Mouse (Mus musculus) midbrain, embryonic 15.5 days (tissue): ENCODE results near the gene Lca5l. TPM values are rescaled to one million over a fixed set of nuclear protein-coding genes. Genes with fewer than 3 reads are reported as not detected.
A peak's percentile ranks its signal among the peaks of the same experiment; 100 is the strongest.
"Not testable (repeated sequence)": the region's sequence is repeated elsewhere in the genome, so short reads cannot be mapped to it uniquely, and the experiment has no call there.

Source experiments
- ATAC-seq: fragments of 200-750 bp; cut with Nextera tagmentation; replicated peaks from 2 replicates; pipeline ENCODE4 v1.8.0; 2017; ENCODE audit warnings: moderate TSS enrichment
- H3K27ac ChIP-seq: fragments of 300-500 bp; sonication (generic); 2 replicates; pipeline ENCODE4 v1.5.1; 2015; ENCODE audit warnings: mild to moderate bottlenecking, inconsistent platforms
- H3K27me3 ChIP-seq: fragments of 300-500 bp; sonication (generic); replicated peaks from 2 replicates; pipeline ENCODE4 v1.6.1; 2015; ENCODE audit warnings: inconsistent platforms
- H3K36me3 ChIP-seq: fragments of 300-500 bp; sonication (generic); replicated peaks from 2 replicates; pipeline ENCODE4 v1.6.1; 2015; ENCODE audit warnings: inconsistent platforms
- H3K4me1 ChIP-seq: fragments of 300-500 bp; sonication (generic); 2 replicates; pipeline ENCODE4 v1.6.1; 2015; ENCODE audit warnings: inconsistent platforms
- H3K4me2 ChIP-seq: fragments of 300-500 bp; sonication (generic); 2 replicates; pipeline ENCODE4 v1.6.1; 2015; ENCODE audit warnings: inconsistent platforms, mild to moderate bottlenecking, moderate library complexity
- H3K4me3 ChIP-seq: fragments of 300-500 bp; sonication (generic); 2 replicates; pipeline ENCODE4 v1.5.1; 2015; ENCODE audit warnings: mild to moderate bottlenecking, inconsistent platforms
- H3K9ac ChIP-seq: fragments of 300-500 bp; sonication (generic); 2 replicates; pipeline ENCODE4 v1.6.1; 2015; ENCODE audit warnings: mild to moderate bottlenecking, inconsistent platforms
- H3K9me3 ChIP-seq: fragments of 300-500 bp; sonication (generic); 2 replicates; pipeline ENCODE4 v1.6.1; 2016; ENCODE audit warnings: inconsistent platforms
- WGBS: fragments of 180-500 bp; shearing (Covaris S2); methylation state at CpG from one replicate; pipeline ENCODE4 v1.1.7; 2015; ENCODE audit warnings: mixed read lengths; 5-methylcytosine and 5-hydroxymethylcytosine counted together
- polyA plus RNA-seq: library from polyadenylated mRNA; unstranded; fragments of >200 nt; fragmentation: Nextera tagmentation; extraction: Ambion mirVana; gene quantifications from 2 replicates; pipeline ENCODE4 v1.2.1, GENCODE M21; 2015

Gene Lca5l
- polyA plus RNA-seq, 1 experiment from 2014 or later: 1.6 TPM

DNA sequence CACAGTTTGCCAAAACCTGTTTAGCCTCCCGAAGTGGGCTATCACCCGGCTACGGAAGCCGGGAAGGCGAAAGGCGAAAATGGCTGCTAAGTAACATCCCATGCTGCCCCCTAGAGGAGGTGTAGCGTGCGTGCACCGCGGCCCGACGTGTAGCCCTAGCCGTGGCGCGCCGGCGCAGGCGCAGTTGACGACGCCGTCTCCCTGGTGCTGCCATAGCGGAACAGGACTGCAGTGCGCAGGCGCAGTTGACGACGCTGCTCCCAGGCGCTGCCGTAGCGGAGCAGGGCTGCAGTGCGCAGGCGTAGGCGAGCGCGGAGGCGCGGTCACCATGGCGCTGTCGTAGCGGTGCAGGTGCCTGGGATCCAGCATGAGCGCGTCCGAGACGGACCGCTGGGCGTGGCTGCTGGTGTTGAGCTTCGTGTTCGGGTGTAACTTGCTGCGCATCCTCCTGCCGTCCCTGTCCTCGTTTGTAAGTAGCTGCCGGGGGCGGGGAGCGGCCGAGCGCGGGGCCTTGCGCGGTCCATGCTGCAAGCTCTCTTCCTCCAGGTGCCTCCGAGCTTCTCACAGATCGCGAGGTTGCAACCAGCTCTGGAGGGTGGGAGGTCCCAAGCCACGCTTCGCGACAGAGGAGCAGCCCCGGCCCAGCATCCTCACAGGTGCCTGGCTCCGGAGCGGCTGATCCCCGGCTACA lies 46.8 kb downstream of the Lca5l start, which contains the start of gene Wrb:
TSS of gene Wrb (plus strand) at position 298 of the 691 bp plus-strand sequence.
- Histone ChIP-seq H3K9ac (peak within 1 kb of the TSS; percentile 74), H3K4me3 (peak within 1 kb of the TSS; percentile 82), H3K4me2 (peak within 1 kb of the TSS; percentile 63), H3K9me3 (no peaks in the 10 kb centered on the region), H3K27me3 (no peaks in the 10 kb centered on the region), H3K27ac (peak within 1 kb of the TSS; percentile 80), H3K4me1 (peaks cover 18% of the 10 kb centered on the region), H3K36me3 (no peaks in the 10 kb centered on the region)
- 1% methylated on average over 68 of the region's 68 CpGs for WGBS
- ATAC-seq: peak; percentile 97

DNA sequence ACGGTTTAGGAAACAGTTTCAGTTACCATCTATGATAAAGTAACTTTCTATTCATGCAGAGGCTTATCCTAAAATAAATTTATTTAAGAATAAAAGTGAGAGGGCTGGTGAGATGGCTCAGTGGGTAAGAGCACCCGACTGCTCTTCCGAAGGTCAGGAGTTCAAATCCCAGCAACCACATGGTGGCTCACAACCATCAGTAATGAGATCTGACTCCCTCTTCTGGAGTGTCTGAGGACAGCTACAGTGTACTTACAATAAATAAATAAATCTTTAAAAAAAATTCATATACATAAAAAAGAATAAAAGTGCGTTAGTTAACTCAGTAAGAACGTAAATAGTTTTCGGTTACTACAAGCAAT lies 47.3 kb downstream of the Lca5l start:
- not testable (repeated sequence) for H3K9me3 ChIP-seq, H3K27ac ChIP-seq, H3K36me3 ChIP-seq, H3K27me3 ChIP-seq, H3K9ac ChIP-seq
- ATAC-seq: peak; percentile 60
- peak overlapping the region; percentile 82 for H3K4me3 ChIP-seq
- H3K4me1 ChIP-seq: peaks cover 15% of the 10 kb centered on the region
- whole genome bisulfite sequencing: 26% methylated on average over 6 of the region's 6 CpGs
- peak overlapping the region; percentile 4; the same call in 1 of the 2 replicates for H3K4me2 ChIP-seq

DNA sequence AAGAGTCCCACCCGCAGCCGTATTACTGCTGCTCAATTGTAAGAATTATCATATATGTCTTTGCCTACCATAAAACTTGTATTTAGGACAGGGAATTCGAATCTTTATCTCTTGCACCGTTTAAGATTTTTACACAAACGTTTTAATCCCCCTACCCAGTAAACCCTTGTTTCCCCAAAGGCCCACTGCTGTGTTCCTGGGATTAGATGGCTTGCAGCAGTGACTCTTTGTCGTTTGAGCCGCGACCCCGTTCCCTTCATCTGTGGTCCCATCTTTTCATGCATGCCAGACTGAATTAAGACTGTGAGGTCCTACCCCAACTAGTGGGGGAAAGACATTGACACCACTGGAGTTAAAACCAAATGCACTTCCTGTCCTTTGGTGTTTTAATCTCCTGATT lies 63.6 kb downstream of the Lca5l start:
- Histone ChIP-seq H3K36me3 (peaks cover 14% of the 10 kb centered on the region), H3K9me3 (no peaks in the 10 kb centered on the region), H3K4me2 (peak overlapping the region; percentile 59), H3K4me1 (peaks cover 30% of the 10 kb centered on the region), H3K9ac (peak overlapping the region; percentile 91), H3K4me3 (peak overlapping the region; percentile 79), H3K27ac (peak overlapping the region; percentile 99), H3K27me3 (no peaks in the 10 kb centered on the region)
- ATAC-seq: no peak
- WGBS: 2% methylated on average over 9 of the region's 9 CpGs

DNA sequence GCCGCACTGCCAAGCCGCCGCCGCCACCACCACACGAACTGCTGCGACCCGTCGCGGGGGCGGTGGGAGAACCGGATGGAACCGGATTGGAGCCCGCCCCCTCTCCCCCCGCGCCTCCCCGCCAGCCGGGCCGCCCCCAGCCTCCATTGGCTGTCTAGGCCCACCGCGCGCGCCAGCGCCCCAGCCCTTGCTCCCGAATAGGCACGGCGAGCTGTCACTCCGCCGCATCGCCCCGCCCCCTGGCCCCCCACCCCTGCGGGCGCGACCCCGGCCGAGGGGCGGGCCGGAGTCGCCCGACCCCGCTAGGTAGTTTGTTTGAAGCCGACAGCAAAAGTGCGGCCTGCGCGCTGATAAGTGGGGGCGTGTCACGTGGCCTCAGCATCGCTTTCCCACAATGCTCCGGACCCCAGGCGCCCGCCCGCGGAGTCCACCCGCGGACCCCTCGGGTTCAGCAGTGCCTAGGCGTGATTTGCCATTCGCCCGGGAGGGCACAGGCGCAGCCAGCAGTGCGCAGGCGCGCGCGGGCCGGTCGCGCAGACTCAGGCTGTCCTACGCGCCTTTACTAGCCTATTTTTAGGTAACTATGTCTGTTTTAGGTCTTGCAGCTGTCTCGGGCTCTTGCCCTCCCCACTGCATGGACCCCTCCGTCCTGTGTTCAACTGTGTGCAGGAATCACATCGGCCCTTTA lies 64.3 kb downstream of the Lca5l start, which contains the start of gene Hmgn1:
TSS of gene Hmgn1 (minus strand) at position 73 of the 688 bp plus-strand sequence.
- peak; percentile 98 for ATAC-seq
- Histone ChIP-seq H3K27me3 (no peaks in the 10 kb centered on the region), H3K27ac (peak within 1 kb of the TSS; percentile 99), H3K9me3 (no peaks in the 10 kb centered on the region), H3K4me1 (peaks cover 30% of the 10 kb centered on the region), H3K4me2 (peak within 1 kb of the TSS; percentile 66), H3K4me3 (peak within 1 kb of the TSS; percentile 79), H3K9ac (peak within 1 kb of the TSS; percentile 91), H3K36me3 (peaks cover 19% of the 10 kb centered on the region)
- under 1% methylated on average over 45 of the region's 72 CpGs for WGBS

DNA sequence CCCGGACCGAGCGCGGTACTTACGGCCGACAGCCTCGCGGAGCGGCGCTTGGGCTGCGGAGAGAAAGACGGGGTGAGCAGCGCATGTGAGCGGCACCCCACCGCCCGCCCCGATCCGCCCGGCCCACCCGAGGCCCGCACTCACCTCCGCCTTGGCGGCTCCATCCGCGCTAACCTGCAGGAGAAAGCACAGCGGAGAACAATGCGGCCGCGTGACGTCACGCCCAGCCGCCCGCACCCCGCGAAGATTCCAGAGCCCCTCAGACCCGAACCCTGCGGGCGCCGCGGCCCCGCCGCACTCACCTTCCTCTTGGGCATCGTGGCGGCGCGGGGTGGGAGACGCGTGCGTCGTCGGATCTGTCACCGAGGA lies 64.8 kb downstream of the Lca5l start:
- Histone ChIP-seq H3K4me1 (peaks cover 30% of the 10 kb centered on the region), H3K36me3 (peaks cover 22% of the 10 kb centered on the region), H3K4me3 (peak overlapping the region; percentile 79), H3K4me2 (peak overlapping the region; percentile 66), H3K27ac (peak overlapping the region; percentile 99), H3K9ac (peak overlapping the region; percentile 91), H3K27me3 (no peaks in the 10 kb centered on the region), H3K9me3 (no peaks in the 10 kb centered on the region)
- ATAC-seq: peak; percentile 74
- WGBS: 1% methylated on average over 41 of the region's 52 CpGs

DNA sequence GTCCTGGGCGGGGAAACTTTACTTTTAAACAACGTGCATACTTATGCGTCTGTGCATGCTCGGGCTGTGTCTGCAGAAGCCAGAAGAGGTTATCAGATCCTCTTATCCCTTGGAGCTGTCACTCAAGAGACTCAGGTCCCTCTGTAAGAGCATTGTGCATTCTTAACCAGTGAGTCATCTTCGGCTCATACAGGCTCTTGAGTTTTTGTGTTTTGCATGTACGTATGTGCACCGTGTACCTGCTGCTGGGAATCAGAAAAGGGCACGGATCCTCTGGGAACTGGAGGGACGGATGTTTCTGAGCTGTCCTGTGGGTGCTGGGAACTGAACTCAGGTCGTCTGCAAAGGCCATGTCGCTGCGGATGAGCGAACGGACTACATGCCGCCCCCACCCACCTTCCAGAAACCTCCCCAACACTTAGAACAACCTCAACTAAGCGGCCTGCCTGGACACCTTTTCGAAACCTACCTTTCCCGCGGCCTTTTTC lies 65.3 kb downstream of the Lca5l start:
- ATAC-seq: no peak
- Histone ChIP-seq H3K27me3 (no peaks in the 10 kb centered on the region), H3K36me3 (peaks cover 22% of the 10 kb centered on the region), H3K9me3 (no peaks in the 10 kb centered on the region), H3K27ac (peak overlapping the region; percentile 99), H3K4me3 (peak overlapping the region; percentile 79), H3K4me1 (peaks cover 30% of the 10 kb centered on the region), H3K9ac (peak overlapping the region; percentile 91), H3K4me2 (peak overlapping the region; percentile 66)
- whole genome bisulfite sequencing: 3% methylated on average over 19 of the region's 19 CpGs

DNA sequence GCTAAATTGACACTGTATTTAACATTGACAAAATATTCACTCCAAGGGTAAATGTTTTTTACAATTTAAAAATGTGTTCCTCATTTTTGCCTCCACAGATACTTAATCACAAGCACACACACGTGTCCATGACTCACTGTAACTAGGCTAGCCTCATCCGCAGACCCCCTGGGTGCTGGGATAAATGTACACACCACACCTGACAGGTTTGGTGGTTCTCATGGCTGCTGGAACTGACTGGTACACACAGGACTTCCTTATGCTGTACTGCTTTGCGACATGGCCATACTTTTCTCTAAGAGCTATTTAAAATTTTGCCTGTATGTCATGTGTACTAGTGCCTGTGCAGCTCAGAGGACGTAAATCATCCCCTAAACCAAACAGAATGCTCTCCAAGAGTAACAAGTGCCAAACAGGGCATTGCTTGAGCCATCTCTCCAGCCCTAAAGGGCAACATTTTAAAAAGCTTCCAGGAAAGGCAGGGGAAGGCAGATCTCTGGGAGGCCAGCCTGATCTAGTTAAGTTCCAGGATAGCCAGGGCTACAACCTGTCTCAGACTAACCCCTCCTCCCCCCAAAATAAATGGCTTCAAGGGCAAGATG lies 71.9 kb downstream of the Lca5l start:
- 78% methylated on average over 4 of the region's 4 CpGs for WGBS
- no peak overlapping the region for H3K9ac ChIP-seq
- H3K4me2 ChIP-seq: no peak overlapping the region
- H3K4me3 ChIP-seq: no peak overlapping the region
- H3K4me1 ChIP-seq: peaks cover 8% of the 10 kb centered on the region
- no peak overlapping the region for H3K27ac ChIP-seq
- no peak for ATAC-seq
- peaks cover 29% of the 10 kb centered on the region for H3K36me3 ChIP-seq
- H3K9me3 ChIP-seq: no peaks in the 10 kb centered on the region
- no peaks in the 10 kb centered on the region for H3K27me3 ChIP-seq

DNA sequence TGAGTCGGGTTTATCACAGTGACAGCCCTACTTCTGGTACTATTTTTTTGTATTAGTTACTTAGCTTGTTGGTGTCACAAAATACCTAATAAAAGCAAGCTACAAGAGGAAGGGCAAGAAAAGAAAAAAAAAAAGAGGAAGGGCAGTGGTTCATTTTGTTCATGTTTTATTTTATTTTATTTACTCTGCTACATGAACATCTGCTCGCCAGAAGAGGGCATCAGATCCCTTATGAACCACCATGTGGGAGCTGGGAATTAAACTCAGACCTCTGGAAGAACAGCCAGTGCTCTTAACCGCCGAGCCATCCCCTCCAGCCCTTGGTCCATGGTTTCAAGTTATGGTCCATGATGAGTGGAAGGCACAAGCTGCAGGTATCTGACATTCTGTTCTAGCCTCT lies 77.3 kb downstream of the Lca5l start:
- Histone ChIP-seq H3K9me3 (no peaks in the 10 kb centered on the region), H3K36me3 (no peaks in the 10 kb centered on the region; the same call in 1 of the 2 replicates), H3K27ac (no peak overlapping the region), H3K4me1 (no peaks in the 10 kb centered on the region), H3K9ac (no peak overlapping the region), H3K4me2 (no peak overlapping the region), H3K4me3 (no peak overlapping the region), H3K27me3 (no peaks in the 10 kb centered on the region)
- 41% methylated on average over 4 of the region's 4 CpGs for WGBS
- no peak for ATAC-seq

DNA sequence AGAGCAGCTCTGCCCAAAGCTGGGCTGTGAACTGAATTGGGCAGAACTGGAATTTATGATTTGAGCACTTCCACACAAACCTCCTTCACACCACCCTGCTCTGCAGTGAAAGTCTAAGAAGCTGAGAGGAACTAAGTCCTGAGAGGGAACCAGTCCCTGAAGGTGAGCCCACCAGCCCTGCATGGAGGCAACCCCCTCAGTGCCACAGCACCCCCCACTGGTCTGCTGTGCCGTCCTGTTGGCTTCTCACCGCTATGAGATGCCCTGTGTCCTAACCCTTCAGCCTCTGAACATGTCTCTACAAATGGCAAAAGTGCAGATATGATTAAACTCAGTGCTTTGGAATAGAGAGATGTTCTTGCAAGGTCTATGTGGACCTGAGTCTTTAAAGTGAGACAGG lies 79.3 kb downstream of the Lca5l start:
- Histone ChIP-seq H3K4me2 (no peak overlapping the region), H3K27me3 (no peaks in the 10 kb centered on the region), H3K4me1 (no peaks in the 10 kb centered on the region), H3K9me3 (no peaks in the 10 kb centered on the region), H3K36me3 (no peaks in the 10 kb centered on the region), H3K27ac (no peak overlapping the region), H3K4me3 (no peak overlapping the region), H3K9ac (no peak overlapping the region)
- no peak for ATAC-seq
- 31% methylated on average over 2 of the region's 2 CpGs for WGBS

DNA sequence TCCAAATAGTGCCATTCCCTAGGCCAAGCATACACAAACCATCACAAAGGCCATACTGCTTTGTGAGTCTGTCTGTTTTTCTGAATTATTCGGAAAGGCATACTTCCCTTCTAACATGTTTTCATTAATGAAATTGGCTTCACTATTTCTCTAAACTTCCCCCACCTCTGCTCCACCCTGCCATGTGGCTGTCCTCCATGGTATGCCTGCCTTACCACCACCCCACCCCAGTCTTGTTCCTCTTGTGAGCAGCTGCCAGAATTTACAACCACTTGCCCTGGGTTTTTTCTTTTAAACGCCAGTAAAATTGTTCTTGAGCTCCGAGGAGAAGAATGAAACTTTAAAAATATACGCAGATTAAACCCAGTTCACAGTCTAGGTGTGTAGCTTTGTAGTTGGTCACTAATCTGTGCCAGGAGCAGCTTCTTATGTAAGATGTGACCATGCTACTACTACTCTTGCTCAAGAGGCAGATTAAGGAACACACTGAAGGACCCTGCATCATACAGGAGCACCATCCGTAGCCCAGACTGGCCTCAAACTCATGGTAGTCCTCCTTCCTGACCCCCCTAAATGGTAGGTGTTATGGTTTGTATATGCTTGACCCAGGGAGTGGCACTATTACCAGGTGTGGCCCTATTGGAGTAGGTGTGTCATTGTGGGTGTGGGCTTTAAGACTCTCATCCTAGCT lies 81.3 kb downstream of the Lca5l start:
- Histone ChIP-seq H3K9me3 (no peaks in the 10 kb centered on the region), H3K9ac (no peak overlapping the region), H3K27ac (no peak overlapping the region), H3K4me1 (no peaks in the 10 kb centered on the region), H3K4me3 (no peak overlapping the region), H3K27me3 (no peaks in the 10 kb centered on the region), H3K4me2 (no peak overlapping the region), H3K36me3 (no peaks in the 10 kb centered on the region)
- ATAC-seq: no peak
- WGBS: 92% methylated on average over 5 of the region's 5 CpGs

DNA sequence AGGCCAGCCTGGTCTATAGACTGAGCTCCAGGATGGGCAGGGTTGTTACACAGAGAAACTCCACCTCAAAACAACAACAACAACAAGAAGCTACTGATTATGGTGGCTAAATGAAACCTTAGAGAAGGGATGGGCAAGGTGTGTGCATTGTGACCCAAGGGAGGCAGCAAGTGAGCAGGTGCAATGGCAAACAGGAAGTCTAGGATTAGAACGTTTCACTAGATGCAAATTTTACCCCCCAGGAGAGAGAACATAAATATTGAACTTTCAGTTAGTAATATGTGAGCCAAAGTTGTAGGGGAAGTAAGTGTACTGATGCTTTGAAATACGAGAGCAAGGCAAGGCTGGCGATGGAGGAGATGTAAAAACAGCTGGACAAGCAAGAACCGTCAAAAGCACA lies 82.4 kb downstream of the Lca5l start:
- no peaks in the 10 kb centered on the region for H3K36me3 ChIP-seq
- no peaks in the 10 kb centered on the region for H3K9me3 ChIP-seq
- no peak overlapping the region for H3K9ac ChIP-seq
- no peak overlapping the region for H3K4me3 ChIP-seq
- H3K4me1 ChIP-seq: no peaks in the 10 kb centered on the region
- no peak overlapping the region for H3K4me2 ChIP-seq
- no peak overlapping the region for H3K27ac ChIP-seq
- no peak for ATAC-seq
- H3K27me3 ChIP-seq: no peaks in the 10 kb centered on the region
- WGBS: 77% methylated on average over 4 of the region's 4 CpGs
